Mouse (Mus musculus) ES-Bruce4 (cell line): Measurements from ENCODE around the gene Sh3bp5.

Experiments used
- CTCF ChIP-seq: IDR thresholded peaks from one replicate; pipeline ENCODE4 v1.8.1; 2011; ENCODE audit warnings: low read depth, low read length
- POLR2A ChIP-seq: IDR thresholded peaks from one replicate; pipeline ENCODE4 v1.8.1; 2011; ENCODE audit warnings: low read length; ENCODE audit not compliant: insufficient read depth

DNA sequence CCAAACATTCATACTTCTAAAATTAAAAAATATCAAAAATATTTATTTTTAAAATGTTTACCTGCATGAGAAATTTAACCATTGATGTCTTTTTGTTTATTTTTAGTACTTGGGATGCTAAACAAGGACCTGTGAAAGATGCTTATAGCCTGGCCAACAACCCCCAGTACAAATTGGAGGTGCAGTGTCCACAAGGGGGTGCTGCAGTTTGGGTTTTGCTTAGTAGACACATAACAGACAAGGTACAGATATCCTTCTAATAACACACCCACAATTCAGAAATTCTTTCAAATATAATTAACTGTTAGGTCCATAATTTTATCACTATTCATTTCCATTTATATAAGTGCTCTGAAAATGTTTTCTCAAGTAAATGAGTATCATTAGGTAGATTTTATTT is 70.5 kb downstream of the Sh3bp5 start:
- TF ChIP-seq CTCF: peak; percentile 30
- no peak for TF ChIP-seq POLR2A
